Comparison of ENCODE assay signal across 8 mouse cellular contexts in the genomic region with DNA sequence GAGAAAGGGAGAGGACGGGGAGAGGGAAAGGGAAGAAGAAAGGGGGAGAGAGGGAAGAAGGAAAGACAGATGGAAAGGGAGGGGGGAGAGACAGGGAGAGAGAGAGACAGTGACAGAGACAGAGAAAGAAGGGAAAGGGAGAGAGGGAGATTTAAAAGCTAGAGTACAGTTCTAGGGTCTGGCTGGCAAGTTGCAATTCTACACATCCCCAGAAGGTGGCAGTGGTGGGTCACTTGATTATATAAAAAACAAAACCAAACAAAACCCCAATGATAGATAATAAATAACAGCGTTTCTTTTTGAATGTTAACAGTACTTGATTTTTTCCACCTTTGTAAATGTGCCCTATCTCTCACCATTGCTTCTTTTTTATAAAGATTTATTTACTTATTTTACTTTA. TPM values are rescaled to one million over a fixed set of nuclear protein-coding genes. Genes with fewer than 3 reads are reported as not detected.
A peak's percentile ranks its signal among the peaks of the same experiment; 100 is the strongest.
DNase-seq lines count a peak whose midpoint lies in the region; ATAC-seq and TF ChIP-seq lines count a peak whose summit lies in the region.

No protein-coding gene starts in this region.

- no peak overlapping the region for H3K9ac ChIP-seq in ES-E14 (ENCODE audit: insufficient read depth, low read depth, low read length, poor library complexity, severe bottlenecking)
- no peak overlapping the region for H3K9ac ChIP-seq in neural tube, embryonic 11.5 days (ENCODE audit: low read length)

- no peak overlapping the region for H3K27ac ChIP-seq in ES-E14 (ENCODE audit: insufficient read depth, low read depth, low read length, poor library complexity, severe bottlenecking)
- H3K27ac ChIP-seq in neural tube, embryonic 11.5 days (ENCODE audit: low read depth, low read length): no peak overlapping the region

- WGBS in neural tube, embryonic 11.5 days: 44% methylated on average over 2 of the region's 2 CpGs

- H3K27me3 ChIP-seq in neural tube, embryonic 11.5 days (ENCODE audit: control insufficient read depth, insufficient read depth, low read length): no peaks in the 10 kb centered on the region

- H3K9me3 ChIP-seq in ES-E14 (ENCODE audit: control insufficient read depth, insufficient read depth, low read depth, low read length): no peaks in the 10 kb centered on the region
- no peaks in the 10 kb centered on the region for H3K9me3 ChIP-seq in neural tube, embryonic 11.5 days (ENCODE audit: control insufficient read depth, low read length)

- DNase-seq in kidney, adult 9 months: peak; percentile 70
- no peak for DNase-seq in kidney, adult 11 months
- peak; percentile 36 for DNase-seq in ES-E14 (ENCODE audit: low read depth, low spot score)
- DNase-seq in c-Kit-negative CD71-positive TER-119-positive erythroid progenitor cells, embryonic 14.5 days (ENCODE audit: low read depth, low spot score): peak; percentile 52
- peak; percentile 53 for DNase-seq in left cerebral cortex, postnatal 4 days
- DNase-seq in neural tube, embryonic 11.5 days (ENCODE audit: low spot score): peak; percentile 61
- peak; percentile 25 to 48 for DNase-seq in thymus, postnatal 36 days

- in situ Hi-C loops in ES-E14 (cut with MboI; ENCODE audit: low sequenced_read_pairs in 2 of 2, unreplicated experiment in 2 of 2): no loop called here

- intact Hi-C loops in left cerebral cortex, postnatal 4 days (cut with DNase I): no loop called here

- ATAC-seq in granulocyte monocyte progenitor cell, adult 5-6 weeks (replicated peaks; ENCODE audit: poor library complexity, severe bottlenecking): peak; percentile 50; the same call in 1 of the 2 replicates
- no peak for ATAC-seq in neural tube, embryonic 11.5 days (ENCODE audit: insufficient read depth, low FRiP score, low TSS enrichment)

- H3K36me3 ChIP-seq in ES-E14 (ENCODE audit: control insufficient read depth, insufficient read depth, low read length, poor library complexity, severe bottlenecking): no peaks in the 10 kb centered on the region; the same call in 1 of the 2 replicates
- H3K36me3 ChIP-seq in neural tube, embryonic 11.5 days (ENCODE audit: control insufficient read depth, insufficient read depth, low read length): no peaks in the 10 kb centered on the region

- H3K4me1 ChIP-seq in ES-E14 (ENCODE audit: control insufficient read depth in 2 of 2, insufficient read depth in 2 of 2, low read length in 2 of 2, poor library complexity in 1 of 2): no peaks in the 10 kb centered on the region
- no peaks in the 10 kb centered on the region for H3K4me1 ChIP-seq in neural tube, embryonic 11.5 days (ENCODE audit: control insufficient read depth, insufficient read depth, low read length)

- no peak overlapping the region for H3K4me3 ChIP-seq in ES-E14 (ENCODE audit: insufficient read depth in 1 of 2, low read depth in 1 of 2, low read length in 2 of 2, poor library complexity in 1 of 2, severe bottlenecking in 1 of 2)
- no peak overlapping the region for H3K4me3 ChIP-seq in neural tube, embryonic 11.5 days (ENCODE audit: low read depth, low read length)

- H3K4me2 ChIP-seq in neural tube, embryonic 11.5 days (ENCODE audit: low read depth): no peak overlapping the region

TF ChIP-seq in ES-E14, 5 proteins besides CTCF, POLR2A, EP300 and RAD21:
- TF ChIP-seq CHD2 (IDR thresholded peaks at IDR 0.05; ENCODE audit: low read depth, low read length) (no peak), ZNF384 (IDR thresholded peaks at IDR 0.05; ENCODE audit: low read depth, low read length) (no peak), MAFK (IDR thresholded peaks at IDR 0.05; ENCODE audit: insufficient read depth, low read depth, low read length) (no peak), ZC3H11A (IDR thresholded peaks at IDR 0.05; ENCODE audit: borderline replicate concordance, low read depth, low read length) (peak; percentile 63; the same call in 1 of the 2 replicates), HCFC1 (IDR thresholded peaks at IDR 0.05; ENCODE audit: borderline replicate concordance, insufficient read depth, low read length) (no peak)

RNA-seq across cellular contexts. Expression of gene Limd1, which starts 28.3 kb away (rescaled TPM):
- 14.2 and 16.2 TPM in 2 replicates for total RNA-seq in ES-E14 (2012; rRNA removed)
- total RNA-seq in granulocyte monocyte progenitor cell, adult 5-6 weeks (2014; fragmentation: Nextera tagmentation): 26.3 and 29.8 TPM in 2 replicates
- 24.4 and 26.2 TPM in 2 replicates for total RNA-seq in granulocyte monocyte progenitor cell, adult 5-6 weeks (2017)
- total RNA-seq in left cerebral cortex, postnatal 4 days (2021): 10 to 100 TPM in 1 of 2 experiments, 1 to 10 TPM in 1; 9.5 to 10.2 TPM
- 48.1 and 52.4 TPM in 2 replicates for polyA plus RNA-seq in neural tube, embryonic 11.5 days (2014; fragmentation: Nextera tagmentation; extraction: Ambion mirVana)
